ENCODE assay signal across 24 mouse cellular contexts in genomic region chr17:44345374-44345773, GRCm38 (mm10).
"Had no signal": no experiment of that assay in that cellular context is flagged by ENCODE, and none has a peak within 500 bp of the region (broad histone marks: within the 10 kb centered on the region; RNA-seq: fewer than 3 reads in every experiment).

No protein-coding gene starts in this region.

- H3K4me3 ChIP-seq: heart, adult 2 months; heart, embryonic 13.5 days; heart, embryonic 15.5 days; hindbrain, embryonic 13.5 days; hindbrain, embryonic 15.5 days; kidney, embryonic 15.5 days; layer of hippocampus, adult 2 months; limb, embryonic 13.5 days; limb, embryonic 15.5 days; liver, embryonic 12.5 days had no signal

- ATAC-seq: hindbrain, postnatal 0 days; intestine, embryonic 16.5 days; liver, embryonic 12.5 days had no signal

- H3K27ac ChIP-seq: heart, adult 2 months; heart, embryonic 13.5 days; heart, embryonic 15.5 days; hindbrain, embryonic 13.5 days; hindbrain, embryonic 15.5 days; hindbrain, postnatal 0 days; kidney, embryonic 15.5 days; kidney, postnatal 0 days; layer of hippocampus, adult 2 months; limb, embryonic 13.5 days; limb, embryonic 15.5 days; liver, embryonic 12.5 days; liver, embryonic 14.5 days had no signal

- DNase-seq: gastrocnemius, postnatal 25 days; heart, adult 11 months; heart, adult 2 months; heart, postnatal 14 days; heart, postnatal 36 days; kidney, adult 11 months; kidney, adult 2 months; kidney, adult 9 months; kidney, postnatal 25 days; kidney, postnatal 4 days; left cerebral cortex, postnatal 4 days had no signal
